Mouse (Mus musculus) midbrain, postnatal 0 days (tissue): ENCODE results near the gene Cfdp1. TPM values are rescaled to one million over a fixed set of nuclear protein-coding genes. Genes with fewer than 3 reads are reported as not detected.

Experiments used
- ATAC-seq: fragments of 200-750 bp; cut with Nextera tagmentation; 2 replicates; pipeline ENCODE4 v1.8.0; 2017; ENCODE audit warnings: moderate number of reproducible peaks, mild to moderate bottlenecking, moderate TSS enrichment, moderate library complexity; ENCODE audit not compliant: low FRiP score
- DNase-seq: peaks from one replicate; pipeline ENCODE4 v3.0.0-alpha.2; 2015; ENCODE audit warnings: low spot score
- H3K27ac ChIP-seq: fragments of 300-500 bp; sonication (generic); 2 replicates; pipeline ENCODE4 v1.5.1; 2014; ENCODE audit warnings: low read depth, mild to moderate bottlenecking, low read length, mixed read lengths
- H3K27me3 ChIP-seq: fragments of 300-500 bp; sonication (generic); 2 replicates; pipeline ENCODE4 v1.6.1; 2014; ENCODE audit warnings: low read length, control low read depth, mixed read lengths; ENCODE audit not compliant: insufficient read depth
- H3K36me3 ChIP-seq: fragments of 300-500 bp; sonication (generic); 2 replicates; pipeline ENCODE4 v1.6.1; 2014; ENCODE audit warnings: low read length, control low read depth, mixed read lengths; ENCODE audit not compliant: insufficient read depth
- H3K4me1 ChIP-seq: fragments of 300-500 bp; sonication (generic); 2 replicates; pipeline ENCODE4 v1.6.1; 2014; ENCODE audit warnings: mild to moderate bottlenecking, control low read depth, antibody characterized with exemption, low read length, mixed read lengths; ENCODE audit not compliant: insufficient read depth
- H3K4me2 ChIP-seq: fragments of 300-500 bp; sonication (generic); 2 replicates; pipeline ENCODE4 v1.6.1; 2014; ENCODE audit warnings: low read depth, mild to moderate bottlenecking, low read length, mixed read lengths; ENCODE audit not compliant: poor library complexity, severe bottlenecking
- H3K4me3 ChIP-seq: fragments of 300-500 bp; sonication (generic); 2 replicates; pipeline ENCODE4 v1.5.1; 2014; ENCODE audit warnings: low read depth, mild to moderate bottlenecking, low read length, moderate library complexity
- H3K9ac ChIP-seq: fragments of 300-500 bp; sonication (generic); replicated peaks from 2 replicates; pipeline ENCODE4 v1.6.1; 2014; ENCODE audit warnings: mild to moderate bottlenecking, low read length, moderate library complexity, mixed read lengths; ENCODE audit not compliant: poor library complexity, severe bottlenecking
- H3K9me3 ChIP-seq: fragments of 300-500 bp; sonication (generic); 2 replicates; pipeline ENCODE4 v1.6.1; 2016; ENCODE audit warnings: low read length, control low read depth
- CTCF ChIP-seq: IDR thresholded peaks from 2 replicates; pipeline ENCODE4 v1.5.1; 2016; ENCODE audit warnings: antibody characterized with exemption, mild to moderate bottlenecking
- WGBS: fragments of 180-500 bp; shearing (Covaris S2); extraction: QIAGEN DNeasy Blood & Tissue Kit; methylation state at CpG from one replicate; pipeline ENCODE4 v1.1.7; 2014; 5-methylcytosine and 5-hydroxymethylcytosine counted together
- polyA plus RNA-seq: library from polyadenylated mRNA; unstranded; fragments of >200 nt; fragmentation: Nextera tagmentation; extraction: Ambion mirVana; gene quantifications from 2 replicates; pipeline ENCODE4 v1.2.1, GENCODE M21; 2015
- total RNA-seq: library from RNA; depleted of rRNA; stranded (reverse); fragments of >200 nt; gene quantifications from 2 replicates; pipeline ENCODE4 v1.2.3, GENCODE M21; 2014

The Cfdp1 gene
- total and polyA plus RNA-seq, 2 experiments from 2014 or later: 61.3 to 196 TPM

- TF ChIP-seq CTCF: no peak
- H3K27me3 ChIP-seq: peaks cover 30% of the 10 kb centered on the region
- peak overlapping the region; percentile 34; the same call in 1 of the 2 replicates for H3K4me3 ChIP-seq
- peak overlapping the region; percentile 57; the same call in 1 of the 2 replicates for H3K4me2 ChIP-seq
- no peaks in the 10 kb centered on the region for H3K36me3 ChIP-seq
- peaks cover 6% of the 10 kb centered on the region for H3K4me1 ChIP-seq
- H3K9ac ChIP-seq: no peak overlapping the region
- no peaks in the 10 kb centered on the region for H3K9me3 ChIP-seq
- no peak overlapping the region for H3K27ac ChIP-seq
- DNase-seq (no peak), ATAC-seq (no peak)
- 67% methylated on average over 6 of the region's 6 CpGs for WGBS
These were observed 36.8 kb upstream of the Cfdp1 start for GRCm38 (mm10) chr8:111890911-111891303.

GRCm38 (mm10) chr8:111889931-111890910 is 36.1 kb upstream of the Cfdp1 start:
- 0 out of 2 replicates have a peak, but pooled peaks have one; percentile 31 for ATAC-seq
- DNase-seq: no peak
- peak overlapping the region; percentile 57 for H3K4me2 ChIP-seq
- peaks cover 30% of the 10 kb centered on the region for H3K27me3 ChIP-seq
- peak overlapping the region; percentile 34 for H3K4me3 ChIP-seq
- no peaks in the 10 kb centered on the region for H3K36me3 ChIP-seq
- H3K9me3 ChIP-seq: no peaks in the 10 kb centered on the region
- peaks cover 6% of the 10 kb centered on the region for H3K4me1 ChIP-seq
- peak overlapping the region; percentile 36; the same call in 1 of the 2 replicates for H3K9ac ChIP-seq
- no peak overlapping the region for H3K27ac ChIP-seq
- WGBS: 12% methylated on average over 85 of the region's 86 CpGs
- TF ChIP-seq CTCF: no peak

DNA sequence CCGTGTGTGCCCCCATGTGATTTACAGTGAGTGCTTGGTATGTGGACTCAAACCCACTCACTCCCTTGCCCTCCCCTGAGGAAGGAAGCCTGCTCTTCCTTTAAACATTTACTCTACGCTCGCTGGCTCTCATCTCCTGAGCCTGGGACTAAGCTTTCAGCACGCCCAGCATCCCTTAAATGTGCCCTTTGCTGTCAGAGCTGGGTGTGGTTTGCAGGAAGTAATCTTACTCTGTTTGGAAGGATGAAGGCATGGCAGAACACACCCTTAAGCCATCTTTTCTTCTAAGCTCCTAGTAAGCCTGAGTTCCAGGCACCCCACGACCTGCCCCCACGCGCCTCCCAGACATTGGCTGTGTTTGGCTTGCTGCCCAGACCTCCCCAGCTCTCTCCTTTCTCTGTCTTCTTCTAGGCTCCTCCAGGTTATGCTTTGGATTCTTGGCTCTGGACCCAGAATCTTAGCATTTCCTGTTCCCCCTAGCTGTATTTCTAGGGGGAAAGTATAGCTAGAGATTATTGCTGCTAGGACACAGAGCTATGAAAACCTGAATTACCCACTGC is 34.1 kb upstream of the Cfdp1 start:
- no peaks in the 10 kb centered on the region for H3K36me3 ChIP-seq
- no peak overlapping the region for H3K27ac ChIP-seq
- no peak for ATAC-seq
- TF ChIP-seq CTCF: no peak
- peaks cover 30% of the 10 kb centered on the region for H3K27me3 ChIP-seq
- WGBS: 41% methylated on average over 7 of the region's 7 CpGs
- no peak overlapping the region for H3K9ac ChIP-seq
- no peak overlapping the region for H3K4me2 ChIP-seq
- DNase-seq: no peak
- peaks cover 6% of the 10 kb centered on the region for H3K4me1 ChIP-seq
- no peak overlapping the region for H3K4me3 ChIP-seq
- no peaks in the 10 kb centered on the region for H3K9me3 ChIP-seq

DNA sequence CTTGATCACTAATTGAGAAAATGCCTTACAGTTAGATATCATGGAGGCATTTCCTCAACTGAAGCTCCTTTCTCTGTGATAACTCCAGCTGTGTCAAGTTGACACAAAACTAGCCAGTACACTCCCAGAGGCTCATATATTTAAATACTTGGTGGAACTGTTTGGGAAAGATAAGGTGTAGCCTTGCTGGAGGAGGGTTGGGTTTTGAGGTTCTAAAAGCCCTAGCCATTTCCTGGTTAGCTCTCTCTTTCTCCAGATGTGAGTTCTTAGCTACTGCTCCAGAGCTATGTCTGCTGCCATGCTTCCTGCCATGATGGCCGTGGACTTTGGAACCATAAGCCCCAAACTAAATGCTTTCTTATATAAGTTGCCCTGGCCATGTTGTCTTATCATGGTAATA is 33.4 kb upstream of the Cfdp1 start:
- H3K4me2 ChIP-seq: no peak overlapping the region
- no peak for ATAC-seq
- 85% methylated on average over 1 of the region's 1 CpGs for WGBS
- H3K9me3 ChIP-seq: no peaks in the 10 kb centered on the region
- H3K9ac ChIP-seq: no peak overlapping the region
- H3K36me3 ChIP-seq: no peaks in the 10 kb centered on the region
- H3K27me3 ChIP-seq: peaks cover 30% of the 10 kb centered on the region
- H3K4me3 ChIP-seq: no peak overlapping the region
- no peak for TF ChIP-seq CTCF
- peaks cover 6% of the 10 kb centered on the region for H3K4me1 ChIP-seq
- DNase-seq: no peak
- no peak overlapping the region for H3K27ac ChIP-seq

GRCm38 (mm10) chr8:111883615-111884014 is 29.5 kb upstream of the Cfdp1 start:
- ATAC-seq (no peak), DNase-seq (no peak)
- Histone ChIP-seq H3K9me3 (no peaks in the 10 kb centered on the region), H3K27ac (no peak overlapping the region), H3K4me3 (no peak overlapping the region), H3K36me3 (no peaks in the 10 kb centered on the region), H3K9ac (no peak overlapping the region), H3K4me2 (no peak overlapping the region), H3K4me1 (no peaks in the 10 kb centered on the region), H3K27me3 (peaks cover 6% of the 10 kb centered on the region; the same call in 1 of the 2 replicates)
- no peak for TF ChIP-seq CTCF
- WGBS: 85% methylated on average over 4 of the region's 4 CpGs

GRCm38 (mm10) chr8:111881591-111881990 is 27.5 kb upstream of the Cfdp1 start:
- H3K9me3 ChIP-seq: no peaks in the 10 kb centered on the region
- H3K27me3 ChIP-seq: no peaks in the 10 kb centered on the region
- WGBS: 0% methylated on average over 2 of the region's 2 CpGs
- no peak overlapping the region for H3K9ac ChIP-seq
- H3K4me1 ChIP-seq: no peaks in the 10 kb centered on the region
- no peak overlapping the region for H3K4me2 ChIP-seq
- no peak for ATAC-seq
- peak; percentile 83 for TF ChIP-seq CTCF
- no peaks in the 10 kb centered on the region for H3K36me3 ChIP-seq
- no peak overlapping the region for H3K27ac ChIP-seq
- peak; percentile 65 for DNase-seq
- H3K4me3 ChIP-seq: no peak overlapping the region
